Mouse (Mus musculus) right cerebral cortex, postnatal 36 days (tissue): ENCODE measurements around the gene Nectin4.
A peak's percentile ranks its signal among the peaks of the same experiment; 100 is the strongest.

Experiments
- DNase-seq, 2 experiments: peaks; one replicate each; pipeline ENCODE4 v3.0.0; 2022; ENCODE audit warnings: low spot score in 2 of 2, mixed read lengths in 1 of 2

Gene Nectin4

GRCm38 (mm10) chr1:171412001-171412441 lies 42.1 kb downstream of the Nectin4 start:
- DNase-seq, result peak in 1 of 2 experiments; percentile 18

- DNase-seq, result peak; percentile 10 to 25
Measured at GRCm38 (mm10) chr1:171412446-171412845, 42.5 kb downstream of the Nectin4 start.

- DNase-seq, result no peak
Measured at GRCm38 (mm10) chr1:171413608-171414007, 43.7 kb downstream of the Nectin4 start.

GRCm38 (mm10) chr1:171418660-171419059 lies 48.8 kb downstream of the Nectin4 start, which contains the start of gene Tstd1:
TSS of gene Tstd1 (plus strand) at chr1:171418872.
- DNase-seq, result no peak

- DNase-seq, result no peak
Measured at GRCm38 (mm10) chr1:171419291-171419882, 49.5 kb downstream of the Nectin4 start.

- no peak for DNase-seq
Measured at GRCm38 (mm10) chr1:171419905-171420304, 50.0 kb downstream of the Nectin4 start.

GRCm38 (mm10) chr1:171422504-171423095 lies 52.7 kb downstream of the Nectin4 start:
- DNase-seq, result no peak

- no peak for DNase-seq
Measured at GRCm38 (mm10) chr1:171424638-171425037, 54.7 kb downstream of the Nectin4 start.

GRCm38 (mm10) chr1:171425126-171425525 lies 55.2 kb downstream of the Nectin4 start:
- DNase-seq, result no peak

GRCm38 (mm10) chr1:171432158-171432557 lies 62.3 kb downstream of the Nectin4 start:
- DNase-seq, result no peak

GRCm38 (mm10) chr1:171435288-171435814 lies 65.5 kb downstream of the Nectin4 start:
- no peak for DNase-seq

- DNase-seq, result no peak
Measured at GRCm38 (mm10) chr1:171435974-171436373, 66.1 kb downstream of the Nectin4 start.

- DNase-seq, result peak in 1 of 2 experiments; percentile 14
Measured at GRCm38 (mm10) chr1:171437264-171438013, 67.5 kb downstream of the Nectin4 start, which contains the start of gene F11r. TSS of gene F11r (plus strand) at chr1:171437535.
